Mouse (Mus musculus): Measurements from ENCODE around the gene Ccnb1. TPM values are rescaled to one million over a fixed set of nuclear protein-coding genes. Genes with fewer than 3 reads are reported as not detected.
A peak's percentile ranks its signal among the peaks of the same experiment; 100 is the strongest.

Gene Ccnb1
- total and polyA plus RNA-seq, 3 experiments: 139 to 682 (median 229) TPM

GRCm38 (mm10) chr13:100824306-100824705 lies 37.9 kb upstream of the Ccnb1 start:
- H3K9me3 ChIP-seq (replicated peaks; ENCODE audit: insufficient read depth, low read length): no peaks in the 10 kb centered on the region
- H3K4me1 ChIP-seq (ENCODE audit: control insufficient read depth in 1 of 2, insufficient read depth in 2 of 2, low read length in 2 of 2): peaks cover 13 to 22% of the 10 kb centered on the region in 2 experiments
- H3K79me2 ChIP-seq (ENCODE audit: control insufficient read depth, insufficient read depth, low read length, poor library complexity): peaks cover 7% of the 10 kb centered on the region; the same call in 1 of the 2 replicates
- H3K9ac ChIP-seq (ENCODE audit: control insufficient read depth, low read depth, low read length, poor library complexity, severe bottlenecking): peak overlapping the region; percentile 31
- H3K27me3 ChIP-seq (ENCODE audit: control insufficient read depth in 1 of 2, insufficient read depth in 2 of 2, low read length in 2 of 2): no peaks in the 10 kb centered on the region
- peaks cover 32 to 54% of the 10 kb centered on the region in 2 experiments for H3K36me3 ChIP-seq (ENCODE audit: control insufficient read depth in 1 of 2, insufficient read depth in 2 of 2, low read length in 2 of 2)
- peak overlapping the region; percentile 20 to 21; a peak in 2 of 4 replicates for H3K4me3 ChIP-seq (ENCODE audit: control insufficient read depth in 1 of 2, insufficient read depth in 1 of 2, low read depth in 2 of 2, low read length in 2 of 2)
- peak; percentile 86 for DNase-seq (ENCODE audit: low read depth, low spot score)
- H3K27ac ChIP-seq (ENCODE audit: control insufficient read depth, low read depth, low read length): peak overlapping the region; percentile 75
- no peak for TF ChIP-seq MEF2A (IDR thresholded peaks at IDR 0.05; ENCODE audit: extremely low read depth, insufficient replicate concordance, low read depth, low read length, poor library complexity, severe bottlenecking)
- no peak for TF ChIP-seq CTCF (IDR thresholded peaks at IDR 0.05 in 2 of 3, conservative IDR thresholded peaks at IDR 0.05 in 1 of 3; ENCODE audit: control insufficient read depth in 1 of 3, insufficient read depth in 1 of 3, low read depth in 2 of 3, low read length in 3 of 3, poor library complexity in 1 of 3, severe bottlenecking in 1 of 3)
- TF ChIP-seq UBTF (IDR thresholded peaks at IDR 0.05; ENCODE audit: borderline replicate concordance, insufficient read depth, low read depth, low read length): no peak
- peak; percentile 83 for TF ChIP-seq MAX (IDR thresholded peaks at IDR 0.05; ENCODE audit: low read length)
- peak; percentile 66 for TF ChIP-seq HCFC1 (IDR thresholded peaks at IDR 0.05; ENCODE audit: low read depth, low read length)
- TF ChIP-seq NELFE (IDR thresholded peaks at IDR 0.05; ENCODE audit: low read depth, low read length): no peak
- no peak for TF ChIP-seq KAT2A (conservative IDR thresholded peaks at IDR 0.05; ENCODE audit: low read depth, low read length)
- peak; percentile 91 for TF ChIP-seq BHLHE40 (IDR thresholded peaks at IDR 0.05; ENCODE audit: borderline replicate concordance, low read depth, low read length)
- peak; percentile 69 to 74 for TF ChIP-seq EP300 (IDR thresholded peaks at IDR 0.05; ENCODE audit: low read depth in 1 of 2, low read length in 2 of 2)
- no peak for TF ChIP-seq SMC3 (IDR thresholded peaks at IDR 0.05; ENCODE audit: low read depth, low read length)
- TF ChIP-seq ETS1 (IDR thresholded peaks at IDR 0.05; ENCODE audit: low read depth, low read length): peak; percentile 94
- TF ChIP-seq CHD2 (IDR thresholded peaks at IDR 0.05; ENCODE audit: low read length): no peak
- TF ChIP-seq POLR2A (IDR thresholded peaks at IDR 0.05; ENCODE audit: control insufficient read depth in 1 of 2, insufficient read depth in 1 of 2, low read depth in 1 of 2, low read length in 2 of 2, poor library complexity in 1 of 2): no peak
- TF ChIP-seq USF2 (IDR thresholded peaks at IDR 0.05; ENCODE audit: borderline replicate concordance in 1 of 2, insufficient read depth in 1 of 2, low read depth in 1 of 2, low read length in 2 of 2): no peak
- TF ChIP-seq ZNF384 (IDR thresholded peaks at IDR 0.05; ENCODE audit: low read depth, low read length): peak; percentile 85
- no peak for TF ChIP-seq E2F4 (IDR thresholded peaks at IDR 0.05; ENCODE audit: borderline replicate concordance, low read depth, low read length)
- TF ChIP-seq JUND (IDR thresholded peaks at IDR 0.05; ENCODE audit: low read depth, low read length): no peak
- no peak for TF ChIP-seq ZMIZ1 (IDR thresholded peaks at IDR 0.05; ENCODE audit: low read depth, low read length)
- no peak for TF ChIP-seq GABPA (IDR thresholded peaks at IDR 0.05; ENCODE audit: low read depth, low read length)
- no peak for TF ChIP-seq TBP (IDR thresholded peaks at IDR 0.05; ENCODE audit: low read depth, low read length)
- TF ChIP-seq SIN3A (IDR thresholded peaks at IDR 0.05; ENCODE audit: low read length): peak; percentile 97
- TF ChIP-seq ZC3H11A (IDR thresholded peaks at IDR 0.05; ENCODE audit: low read depth, low read length): no peak
- TF ChIP-seq MAFK (IDR thresholded peaks at IDR 0.05; ENCODE audit: borderline replicate concordance, low read depth, low read length): no peak
- TF ChIP-seq TAL1 (IDR thresholded peaks at IDR 0.05; ENCODE audit: low read length): no peak
- TF ChIP-seq ELF1 (IDR thresholded peaks at IDR 0.05; ENCODE audit: low read depth, low read length): peak; percentile 64; the same call in 1 of the 2 replicates
- no peak for TF ChIP-seq RAD21 (IDR thresholded peaks at IDR 0.05; ENCODE audit: low read depth, low read length)
- TF ChIP-seq TCF12 (IDR thresholded peaks at IDR 0.05; ENCODE audit: low read depth, low read length): peak; percentile 79
- TF ChIP-seq NRF1 (IDR thresholded peaks at IDR 0.05; ENCODE audit: insufficient read depth, low read depth, low read length, poor library complexity, severe bottlenecking): no peak
- TF ChIP-seq USF1 (IDR thresholded peaks at IDR 0.05; ENCODE audit: low read depth, low read length): no peak
- no peak for TF ChIP-seq MYB (IDR thresholded peaks at IDR 0.05; ENCODE audit: low read depth, low read length)
- peak; percentile 46; the same call in 1 of the 2 replicates for TF ChIP-seq RCOR1 (IDR thresholded peaks at IDR 0.05; ENCODE audit: low read depth, low read length)
- no peak for TF ChIP-seq CHD1 (IDR thresholded peaks at IDR 0.05; ENCODE audit: low read depth, low read length)
- no peak for TF ChIP-seq POLR2AphosphoS5 (IDR thresholded peaks at IDR 0.05; ENCODE audit: borderline replicate concordance, low read depth, low read length)
- TF ChIP-seq ZKSCAN1 (IDR thresholded peaks at IDR 0.05; ENCODE audit: low read depth, low read length): no peak
- TF ChIP-seq MAZ (IDR thresholded peaks at IDR 0.05; ENCODE audit: low read depth, low read length): 0 out of 2 replicates have a peak, but pooled peaks have one; percentile 49
- peak; percentile 66 for TF ChIP-seq GATA1 (IDR thresholded peaks at IDR 0.05; ENCODE audit: low read depth, low read length)
- TF ChIP-seq POLR2AphosphoS2 (IDR thresholded peaks at IDR 0.05; ENCODE audit: low read length): no peak
- TF ChIP-seq MXI1 (IDR thresholded peaks at IDR 0.05; ENCODE audit: low read depth, low read length): peak; percentile 98
